Mouse (Mus musculus) olfactory bulb, adult 2 months (tissue): ENCODE measurements around the gene Parp2.

ENCODE experiments used
- CTCF ChIP-seq: fragments of 200-500 bp; IDR thresholded peaks from 2 replicates; pipeline ENCODE4 v1.5.1; 2012; ENCODE audit warnings: low read depth, mild to moderate bottlenecking, low read length, moderate library complexity; ENCODE audit not compliant: insufficient read depth
- POLR2A ChIP-seq: fragments of 200-500 bp; IDR thresholded peaks from 2 replicates; pipeline ENCODE4 v1.6.1; 2012; ENCODE audit warnings: mild to moderate bottlenecking, low read depth, low read length, moderate library complexity; ENCODE audit not compliant: insufficient read depth

DNA sequence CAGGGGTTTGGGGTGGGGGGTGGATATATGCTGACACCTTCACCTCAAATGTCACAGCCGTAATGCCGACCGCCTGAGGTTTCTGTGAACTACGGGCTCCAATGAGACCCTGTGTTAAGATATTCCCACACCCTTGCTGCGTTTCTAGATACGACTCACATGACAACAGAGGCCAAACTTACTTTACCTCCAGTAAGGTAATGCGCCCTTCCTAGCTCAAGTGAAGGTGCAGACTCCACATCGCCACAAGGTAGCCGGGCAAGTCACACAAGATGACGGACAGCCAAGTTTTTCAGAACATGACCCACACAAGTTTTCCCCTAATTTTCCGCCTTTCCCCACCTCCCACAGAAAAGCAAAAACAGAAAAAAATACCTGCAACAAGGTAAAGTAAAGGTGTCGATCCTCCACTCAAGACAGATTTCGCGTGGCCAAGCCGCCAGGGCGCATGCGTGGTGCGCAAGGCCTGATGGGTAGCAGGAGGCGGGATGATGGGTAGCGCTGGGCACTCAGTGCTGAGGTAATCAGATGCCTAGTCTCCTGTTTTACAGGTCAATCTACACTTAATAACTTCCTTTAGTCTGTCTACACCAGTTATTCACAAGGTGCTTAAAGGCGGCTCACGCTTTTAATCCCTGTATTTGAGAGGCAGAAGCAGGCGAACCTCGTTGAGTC, 12.2 kb upstream of the Parp2 start:
- TF ChIP-seq CTCF: no peak
- TF ChIP-seq POLR2A: no peak
